Mouse (Mus musculus) layer of hippocampus, adult 9-10 months (tissue): Measurements from ENCODE around the gene Ubtd2.

Experiments used
- DNase-seq: peaks from one replicate; pipeline ENCODE4 v3.0.0; 2022; ENCODE audit warnings: low spot score

The Ubtd2 gene

GRCm38 (mm10) chr11:32566184-32566583 is 111.0 kb downstream of the Ubtd2 start:
- no peak for DNase-seq
